Mouse (Mus musculus) intestine, embryonic 16.5 days (tissue): ENCODE measurements around the gene Krtap5-2. TPM values are rescaled to one million over a fixed set of nuclear protein-coding genes. Genes with fewer than 3 reads are reported as not detected.
"Not testable (repeated sequence)": the region's sequence is repeated elsewhere in the genome, so short reads cannot be mapped to it uniquely, and the experiment has no call there.

Experiments
- ATAC-seq: fragments of 200-750 bp; cut with Nextera tagmentation; 2 replicates; pipeline ENCODE4 v1.8.0; 2017; ENCODE audit warnings: moderate TSS enrichment, moderate library complexity
- H3K27ac ChIP-seq: fragments of 300-500 bp; sonication (generic); 2 replicates; pipeline ENCODE4 v1.5.1; 2014; ENCODE audit warnings: mild to moderate bottlenecking, low read length
- H3K27me3 ChIP-seq: fragments of 300-500 bp; sonication (generic); replicated peaks from 2 replicates; pipeline ENCODE4 v1.6.1; 2014; ENCODE audit warnings: low read length, control low read depth, mixed read lengths; ENCODE audit not compliant: control insufficient read depth, insufficient read depth
- H3K36me3 ChIP-seq: fragments of 300-500 bp; sonication (generic); 2 replicates; pipeline ENCODE4 v1.6.1; 2014; ENCODE audit warnings: low read length, control low read depth; ENCODE audit not compliant: control insufficient read depth, insufficient read depth
- H3K4me1 ChIP-seq: fragments of 300-500 bp; sonication (generic); 2 replicates; pipeline ENCODE4 v1.6.1; 2014; ENCODE audit warnings: low read length, control low read depth, mixed read lengths; ENCODE audit not compliant: control insufficient read depth, insufficient read depth
- H3K4me2 ChIP-seq: fragments of 300-500 bp; sonication (generic); 2 replicates; pipeline ENCODE4 v1.6.1; 2014; ENCODE audit warnings: low read depth, low read length, control low read depth
- H3K4me3 ChIP-seq: fragments of 300-500 bp; sonication (generic); 2 replicates; pipeline ENCODE4 v1.5.1; 2014; ENCODE audit warnings: mild to moderate bottlenecking, low read length
- H3K9ac ChIP-seq: fragments of 300-500 bp; sonication (generic); 2 replicates; pipeline ENCODE4 v1.6.1; 2014; ENCODE audit warnings: low read depth, low read length
- H3K9me3 ChIP-seq: fragments of 300-500 bp; sonication (generic); 2 replicates; pipeline ENCODE4 v1.6.1; 2016; ENCODE audit warnings: low read length, control low read depth; ENCODE audit not compliant: control insufficient read depth
- WGBS: fragments of 180-500 bp; shearing (Covaris S2); extraction: QIAGEN DNeasy Blood & Tissue Kit; methylation state at CpG from one replicate; pipeline ENCODE4 v1.1.7; 2014; 5-methylcytosine and 5-hydroxymethylcytosine counted together
- polyA plus RNA-seq: library from polyadenylated mRNA; unstranded; fragments of >200 nt; fragmentation: Nextera tagmentation; extraction: Ambion mirVana; gene quantifications from 2 replicates; pipeline ENCODE4 v1.2.1, GENCODE M21; 2015

The Krtap5-2 gene
- polyA plus RNA-seq, 1 experiment from 2014 or later: not detected

- no peak overlapping the region for H3K9ac ChIP-seq
- no peaks in the 10 kb centered on the region for H3K9me3 ChIP-seq
- 37% methylated on average over 4 of the region's 4 CpGs for WGBS
- H3K27me3 ChIP-seq: no peaks in the 10 kb centered on the region
- no peaks in the 10 kb centered on the region for H3K4me1 ChIP-seq
- no peak for ATAC-seq
- H3K4me2 ChIP-seq: no peak overlapping the region
- H3K4me3 ChIP-seq: no peak overlapping the region
- H3K27ac ChIP-seq: no peak overlapping the region
- H3K36me3 ChIP-seq: no peaks in the 10 kb centered on the region
Measured at GRCm38 (mm10) chr7:142145413-142145940, 30.3 kb downstream of the Krtap5-2 start.

GRCm38 (mm10) chr7:142144507-142144906, 31.3 kb downstream of the Krtap5-2 start, which contains the start of gene Gm45337:
Gene Gm45337, minus strand, starts transcription at chr7:142144607.
- Histone ChIP-seq H3K9me3 (no peaks in the 10 kb centered on the region), H3K36me3 (no peaks in the 10 kb centered on the region), H3K9ac (no peak within 1 kb of the TSS), H3K4me1 (no peaks in the 10 kb centered on the region), H3K27ac (no peak within 1 kb of the TSS), H3K4me3 (no peak within 1 kb of the TSS), H3K4me2 (no peak within 1 kb of the TSS), H3K27me3 (no peaks in the 10 kb centered on the region)
- ATAC-seq: no peak
- 59% methylated on average over 1 of the region's 1 CpGs for WGBS

GRCm38 (mm10) chr7:142143506-142144010, 32.2 kb downstream of the Krtap5-2 start:
- H3K36me3 ChIP-seq, ATAC-seq, H3K27me3 ChIP-seq, H3K4me2 ChIP-seq, H3K4me3 ChIP-seq, H3K4me1 ChIP-seq, H3K9me3 ChIP-seq, H3K27ac ChIP-seq, H3K9ac ChIP-seq: not testable (repeated sequence)
- 35% methylated on average over 1 of the region's 1 CpGs for WGBS

GRCm38 (mm10) chr7:142140696-142141095, 35.1 kb downstream of the Krtap5-2 start:
- Histone ChIP-seq H3K36me3 (no peaks in the 10 kb centered on the region), H3K27ac (no peak overlapping the region), H3K9me3 (no peaks in the 10 kb centered on the region), H3K4me3 (no peak overlapping the region), H3K4me2 (no peak overlapping the region), H3K9ac (no peak overlapping the region), H3K4me1 (no peaks in the 10 kb centered on the region), H3K27me3 (no peaks in the 10 kb centered on the region)
- no peak for ATAC-seq
- 18% methylated on average over 1 of the region's 1 CpGs for WGBS

- H3K27ac ChIP-seq, H3K4me2 ChIP-seq, ATAC-seq, H3K9me3 ChIP-seq, H3K4me1 ChIP-seq, H3K9ac ChIP-seq, H3K4me3 ChIP-seq, H3K27me3 ChIP-seq, H3K36me3 ChIP-seq: not testable (repeated sequence)
- 52% methylated on average over 2 of the region's 2 CpGs for WGBS
Measured at GRCm38 (mm10) chr7:142135934-142136333, 39.9 kb downstream of the Krtap5-2 start, which contains the start of gene Gm39115. Gene Gm39115, minus strand, starts transcription at chr7:142136034.

GRCm38 (mm10) chr7:142134206-142134995, 41.4 kb downstream of the Krtap5-2 start:
- no peaks in the 10 kb centered on the region for H3K36me3 ChIP-seq
- no peak overlapping the region for H3K27ac ChIP-seq
- no peaks in the 10 kb centered on the region for H3K9me3 ChIP-seq
- H3K4me2 ChIP-seq: no peak overlapping the region
- WGBS: 43% methylated on average over 4 of the region's 4 CpGs
- no peak for ATAC-seq
- H3K4me3 ChIP-seq: no peak overlapping the region
- no peaks in the 10 kb centered on the region for H3K27me3 ChIP-seq
- H3K4me1 ChIP-seq: no peaks in the 10 kb centered on the region
- no peak overlapping the region for H3K9ac ChIP-seq

- ATAC-seq: no peak
- Histone ChIP-seq H3K4me2 (no peak overlapping the region), H3K9me3 (no peaks in the 10 kb centered on the region), H3K27ac (no peak overlapping the region), H3K9ac (no peak overlapping the region), H3K27me3 (no peaks in the 10 kb centered on the region), H3K36me3 (no peaks in the 10 kb centered on the region), H3K4me3 (no peak overlapping the region), H3K4me1 (no peaks in the 10 kb centered on the region)
- WGBS: 59% methylated on average over 4 of the region's 4 CpGs
Measured at GRCm38 (mm10) chr7:142128843-142129242, 47.0 kb downstream of the Krtap5-2 start.

Other genes starting within 250 kb of the Krtap5-2 start
- 0.98 and 1.3 TPM in 2 replicates for gene Brsk2, start 226.3 kb downstream of the Krtap5-2 start, polyA plus RNA-seq
- 57.8 and 64.4 TPM in 2 replicates for gene Mob2, start 114.9 kb downstream of the Krtap5-2 start, polyA plus RNA-seq
- gene Dusp8, start 80.2 kb downstream of the Krtap5-2 start, polyA plus RNA-seq: 4.8 and 5.6 TPM in 2 replicates
- not detected in 2 replicates for gene Gm45618, start 55.3 kb downstream of the Krtap5-2 start, polyA plus RNA-seq
- gene Gm39115, start 40.0 kb downstream of the Krtap5-2 start, polyA plus RNA-seq: not detected in 2 replicates
- gene Gm45337, start 31.4 kb downstream of the Krtap5-2 start, polyA plus RNA-seq: not detected in 2 replicates
- gene Gm29735, start 18.9 kb downstream of the Krtap5-2 start, polyA plus RNA-seq: not detected in 2 replicates
- not detected in 2 replicates for gene Gm4553, start 10.3 kb downstream of the Krtap5-2 start, polyA plus RNA-seq
- not detected in 2 replicates for gene Gm10153, start 14.4 kb upstream of the Krtap5-2 start, polyA plus RNA-seq
- not detected in 2 replicates for gene Krtap5-3, start 25.4 kb upstream of the Krtap5-2 start, polyA plus RNA-seq
- gene Gm7579, start 35.9 kb upstream of the Krtap5-2 start, polyA plus RNA-seq: not detected in 2 replicates
- gene Krtap5-5, start 54.0 kb upstream of the Krtap5-2 start, polyA plus RNA-seq: not detected in 2 replicates
- gene Gm40460, start 65.1 kb upstream of the Krtap5-2 start, polyA plus RNA-seq: not detected in 2 replicates
- not detected in 2 replicates for gene Gm2431, start 82.3 kb upstream of the Krtap5-2 start, polyA plus RNA-seq
- gene Gm4559, start 98.4 kb upstream of the Krtap5-2 start, polyA plus RNA-seq: not detected in 2 replicates
- gene Krtap5-1, start 121.1 kb upstream of the Krtap5-2 start, polyA plus RNA-seq: not detected in 2 replicates
- not detected in 2 replicates for gene Krtap5-4, start 127.5 kb upstream of the Krtap5-2 start, polyA plus RNA-seq
- gene Ifitm10, start 197.7 kb upstream of the Krtap5-2 start, polyA plus RNA-seq: 1.8 and 2.4 TPM in 2 replicates
- 0.43 and 2.3 TPM in 2 replicates for gene Gm49369, start 206.7 kb upstream of the Krtap5-2 start, polyA plus RNA-seq
- gene Ctsd, start 212.0 kb upstream of the Krtap5-2 start, polyA plus RNA-seq: 395 and 444 TPM in 2 replicates